Mouse (Mus musculus) midbrain, embryonic 13.5 days (tissue): Measurements from ENCODE around the gene Cab39. TPM values are rescaled to one million over a fixed set of nuclear protein-coding genes. Genes with fewer than 3 reads are reported as not detected.

Experiments used
- ATAC-seq: fragments of 200-750 bp; cut with Nextera tagmentation; 2 replicates; pipeline ENCODE4 v1.8.0; 2017; ENCODE audit warnings: mild to moderate bottlenecking, moderate TSS enrichment, moderate library complexity
- H3K27ac ChIP-seq: fragments of 300-500 bp; sonication (generic); 2 replicates; pipeline ENCODE4 v1.5.1; 2015; ENCODE audit warnings: inconsistent platforms, mild to moderate bottlenecking, moderate library complexity
- H3K27me3 ChIP-seq: fragments of 300-500 bp; sonication (generic); 2 replicates; pipeline ENCODE4 v1.6.1; 2015; ENCODE audit warnings: mild to moderate bottlenecking, inconsistent platforms
- H3K36me3 ChIP-seq: fragments of 300-500 bp; sonication (generic); 2 replicates; pipeline ENCODE4 v1.6.1; 2015; ENCODE audit warnings: mild to moderate bottlenecking, inconsistent platforms
- H3K4me1 ChIP-seq: fragments of 300-500 bp; sonication (generic); replicated peaks from 2 replicates; pipeline ENCODE4 v1.6.1; 2015; ENCODE audit warnings: inconsistent platforms
- H3K4me2 ChIP-seq: fragments of 300-500 bp; sonication (generic); replicated peaks from 2 replicates; pipeline ENCODE4 v1.6.1; 2015; ENCODE audit warnings: moderate library complexity, mild to moderate bottlenecking, inconsistent platforms
- H3K4me3 ChIP-seq: fragments of 300-500 bp; sonication (generic); replicated peaks from 2 replicates; pipeline ENCODE4 v1.5.1; 2015; ENCODE audit warnings: mild to moderate bottlenecking, inconsistent platforms
- H3K9ac ChIP-seq: fragments of 300-500 bp; sonication (generic); replicated peaks from 2 replicates; pipeline ENCODE4 v1.6.1; 2015; ENCODE audit warnings: mild to moderate bottlenecking, inconsistent platforms
- H3K9me3 ChIP-seq: fragments of 300-500 bp; sonication (generic); 2 replicates; pipeline ENCODE4 v1.6.1; 2016; ENCODE audit warnings: mild to moderate bottlenecking, inconsistent platforms
- WGBS: fragments of 180-500 bp; shearing (Covaris S2); methylation state at CpG from one replicate; pipeline ENCODE4 v1.1.7; 2015; 5-methylcytosine and 5-hydroxymethylcytosine counted together
- polyA plus RNA-seq: library from polyadenylated mRNA; unstranded; fragments of >200 nt; fragmentation: Nextera tagmentation; extraction: Ambion mirVana; gene quantifications from 2 replicates; pipeline ENCODE4 v1.2.1, GENCODE M21; 2015

Gene Cab39
- polyA plus RNA-seq: 52.1 and 54.9 TPM in 2 replicates

GRCm38 (mm10) chr1:85793208-85794105, at the start of gene Cab39:
TSS of gene Cab39 (plus strand) at chr1:85793441.
- ATAC-seq: peak; percentile 96

GRCm38 (mm10) chr1:85744539-85744938, 48.7 kb upstream of the Cab39 start:
- ATAC-seq: no peak
- H3K4me2 ChIP-seq: no peak overlapping the region
- H3K27ac ChIP-seq: no peak overlapping the region
- no peaks in the 10 kb centered on the region for H3K36me3 ChIP-seq
- H3K9ac ChIP-seq: no peak overlapping the region
- H3K4me1 ChIP-seq: peaks cover 15% of the 10 kb centered on the region
- H3K9me3 ChIP-seq: no peaks in the 10 kb centered on the region
- H3K27me3 ChIP-seq: no peaks in the 10 kb centered on the region
- 93% methylated on average over 3 of the region's 3 CpGs for WGBS
- no peak overlapping the region for H3K4me3 ChIP-seq

More at GRCm38 (mm10) chr1:85793208-85794105, at the start of gene Cab39:
- H3K4me1 ChIP-seq: peaks cover 28% of the 10 kb centered on the region
- peak within 1 kb of the TSS; percentile 96 for H3K27ac ChIP-seq
- under 1% methylated on average over 95 of the region's 118 CpGs for WGBS
- no peaks in the 10 kb centered on the region for H3K27me3 ChIP-seq
- H3K9ac ChIP-seq: peak within 1 kb of the TSS; percentile 97
- peak within 1 kb of the TSS; percentile 70 for H3K4me3 ChIP-seq
- peak within 1 kb of the TSS; percentile 66 for H3K4me2 ChIP-seq
- H3K9me3 ChIP-seq: no peaks in the 10 kb centered on the region
- H3K36me3 ChIP-seq: peaks cover 4% of the 10 kb centered on the region; the same call in 1 of the 2 replicates

- no peaks in the 10 kb centered on the region for H3K9me3 ChIP-seq
- 90% methylated on average over 5 of the region's 5 CpGs for WGBS
- H3K4me1 ChIP-seq: peaks cover 24% of the 10 kb centered on the region
- no peak overlapping the region for H3K27ac ChIP-seq
- no peak for ATAC-seq
- H3K4me3 ChIP-seq: no peak overlapping the region
- H3K4me2 ChIP-seq: no peak overlapping the region
- H3K9ac ChIP-seq: no peak overlapping the region
- no peaks in the 10 kb centered on the region for H3K36me3 ChIP-seq
- H3K27me3 ChIP-seq: no peaks in the 10 kb centered on the region
Measured at GRCm38 (mm10) chr1:85746511-85746910, 46.7 kb upstream of the Cab39 start.

GRCm38 (mm10) chr1:85749829-85750228, 43.4 kb upstream of the Cab39 start:
- no peak for ATAC-seq
- no peak overlapping the region for H3K9ac ChIP-seq
- no peak overlapping the region for H3K27ac ChIP-seq
- no peak overlapping the region for H3K4me3 ChIP-seq
- WGBS: 68% methylated on average over 2 of the region's 2 CpGs
- no peaks in the 10 kb centered on the region for H3K9me3 ChIP-seq
- no peak overlapping the region for H3K4me2 ChIP-seq
- peaks cover 13% of the 10 kb centered on the region for H3K4me1 ChIP-seq
- H3K36me3 ChIP-seq: no peaks in the 10 kb centered on the region
- no peaks in the 10 kb centered on the region for H3K27me3 ChIP-seq

- WGBS: 94% methylated on average over 4 of the region's 4 CpGs
- H3K36me3 ChIP-seq: no peaks in the 10 kb centered on the region
- ATAC-seq: no peak
- H3K27ac ChIP-seq: no peak overlapping the region
- H3K27me3 ChIP-seq: no peaks in the 10 kb centered on the region
- H3K4me2 ChIP-seq: no peak overlapping the region
- no peak overlapping the region for H3K4me3 ChIP-seq
- H3K9ac ChIP-seq: no peak overlapping the region
- H3K9me3 ChIP-seq: no peaks in the 10 kb centered on the region
- H3K4me1 ChIP-seq: peaks cover 13% of the 10 kb centered on the region
Measured at GRCm38 (mm10) chr1:85750650-85751049, 42.6 kb upstream of the Cab39 start.

- peak; percentile 71 for ATAC-seq
- 49% methylated on average over 6 of the region's 6 CpGs for WGBS
Measured at GRCm38 (mm10) chr1:85751494-85751893, 41.7 kb upstream of the Cab39 start.

GRCm38 (mm10) chr1:85751932-85752680, 41.1 kb upstream of the Cab39 start:
- Histone ChIP-seq H3K27ac (no peak overlapping the region), H3K9me3 (no peaks in the 10 kb centered on the region), H3K4me3 (no peak overlapping the region), H3K36me3 (no peaks in the 10 kb centered on the region), H3K27me3 (no peaks in the 10 kb centered on the region), H3K4me2 (no peak overlapping the region), H3K4me1 (peaks cover 13% of the 10 kb centered on the region), H3K9ac (no peak overlapping the region)
- 0 out of 2 replicates have a peak, but pooled peaks have one; percentile 5 for ATAC-seq
- WGBS: 84% methylated on average over 11 of the region's 11 CpGs

More at GRCm38 (mm10) chr1:85751494-85751893, 41.7 kb upstream of the Cab39 start:
- Histone ChIP-seq H3K9me3 (no peaks in the 10 kb centered on the region), H3K4me1 (peaks cover 13% of the 10 kb centered on the region), H3K27ac (no peak overlapping the region), H3K9ac (no peak overlapping the region), H3K36me3 (no peaks in the 10 kb centered on the region), H3K27me3 (no peaks in the 10 kb centered on the region), H3K4me2 (no peak overlapping the region), H3K4me3 (no peak overlapping the region)

- no peaks in the 10 kb centered on the region for H3K27me3 ChIP-seq
- no peak overlapping the region for H3K4me3 ChIP-seq
- no peak overlapping the region; the same call in 1 of the 2 replicates for H3K4me2 ChIP-seq
- WGBS: 90% methylated on average over 6 of the region's 6 CpGs
- H3K4me1 ChIP-seq: peaks cover 9% of the 10 kb centered on the region
- ATAC-seq: no peak
- H3K36me3 ChIP-seq: no peaks in the 10 kb centered on the region
- no peaks in the 10 kb centered on the region for H3K9me3 ChIP-seq
- no peak overlapping the region for H3K9ac ChIP-seq
- no peak overlapping the region for H3K27ac ChIP-seq
Measured at GRCm38 (mm10) chr1:85757531-85758230, 35.6 kb upstream of the Cab39 start.

GRCm38 (mm10) chr1:85758231-85758968, 34.8 kb upstream of the Cab39 start:
- 30% methylated on average over 14 of the region's 14 CpGs for WGBS
- peaks cover 9% of the 10 kb centered on the region for H3K4me1 ChIP-seq
- peak overlapping the region; percentile 7; the same call in 1 of the 2 replicates for H3K4me2 ChIP-seq
- no peaks in the 10 kb centered on the region for H3K27me3 ChIP-seq
- H3K27ac ChIP-seq: no peak overlapping the region
- H3K36me3 ChIP-seq: no peaks in the 10 kb centered on the region
- H3K9me3 ChIP-seq: no peaks in the 10 kb centered on the region
- no peak overlapping the region for H3K4me3 ChIP-seq
- 0 out of 2 replicates have a peak, but pooled peaks have one; percentile 27 for ATAC-seq
- no peak overlapping the region for H3K9ac ChIP-seq

- WGBS: 0% methylated on average over 1 of the region's 1 CpGs
- Histone ChIP-seq H3K4me1 (peaks cover 9% of the 10 kb centered on the region), H3K36me3 (no peaks in the 10 kb centered on the region), H3K9ac (no peak overlapping the region), H3K4me3 (no peak overlapping the region), H3K9me3 (no peaks in the 10 kb centered on the region), H3K27ac (no peak overlapping the region), H3K27me3 (no peaks in the 10 kb centered on the region), H3K4me2 (no peak overlapping the region)
- no peak for ATAC-seq
Measured at GRCm38 (mm10) chr1:85758969-85759293, 34.3 kb upstream of the Cab39 start.

GRCm38 (mm10) chr1:85761665-85762064, 31.6 kb upstream of the Cab39 start:
- Histone ChIP-seq H3K27ac (no peak overlapping the region), H3K4me3 (no peak overlapping the region), H3K27me3 (no peaks in the 10 kb centered on the region), H3K4me2 (no peak overlapping the region), H3K9ac (no peak overlapping the region), H3K36me3 (no peaks in the 10 kb centered on the region), H3K9me3 (no peaks in the 10 kb centered on the region), H3K4me1 (peaks cover 9% of the 10 kb centered on the region)
- 88% methylated on average over 4 of the region's 4 CpGs for WGBS
- no peak for ATAC-seq
